Mouse (Mus musculus): ENCODE measurements around the gene Nrip1.

GRCm38 (mm10) chr16:76315642-76316041 is 58.0 kb downstream of the Nrip1 start:
- TF ChIP-seq GATA1 (IDR thresholded peaks at IDR 0.05; ENCODE audit: borderline replicate concordance, low read length) (no peak), CTCF (IDR thresholded peaks at IDR 0.05; ENCODE audit: low read depth, low read length) (no peak)
